Mouse (Mus musculus): ENCODE results near the gene Ammecr1.

GRCm38 (mm10) chrX:143014118-143014517 is 47.6 kb upstream of the Ammecr1 start:
- TF ChIP-seq E2F4 (IDR thresholded peaks at IDR 0.05; ENCODE audit: insufficient read depth) = no peak
- TF ChIP-seq POLR2A (IDR thresholded peaks at IDR 0.05; ENCODE audit: insufficient read length, low read depth) = no peak
- TF ChIP-seq MAX (IDR thresholded peaks at IDR 0.05; ENCODE audit: low read depth) = no peak
- TF ChIP-seq CEBPB (IDR thresholded peaks at IDR 0.05; ENCODE audit: insufficient read depth, poor library complexity, severe bottlenecking) = no peak
- TF ChIP-seq POLR2AphosphoS2 (IDR thresholded peaks at IDR 0.05; ENCODE audit: insufficient read length, low read depth) = no peak
- TF ChIP-seq TCF12 (IDR thresholded peaks at IDR 0.05; ENCODE audit: insufficient read depth, poor library complexity, severe bottlenecking) = no peak
